Mouse (Mus musculus) forebrain, embryonic 11.5 days (tissue): ENCODE measurements around the gene Pm20d1. TPM values are rescaled to one million over a fixed set of nuclear protein-coding genes. Genes with fewer than 3 reads are reported as not detected.
A peak's percentile ranks its signal among the peaks of the same experiment; 100 is the strongest.

ENCODE experiments used
- ATAC-seq: fragments of 200-750 bp; cut with Nextera tagmentation; replicated peaks from 2 replicates; pipeline ENCODE4 v1.8.0; 2017; ENCODE audit warnings: moderate TSS enrichment; ENCODE audit not compliant: low FRiP score
- DNase-seq: peaks from one replicate; pipeline ENCODE4 v3.0.0-alpha.2; 2017; ENCODE audit warnings: low spot score
- H3K27ac ChIP-seq: fragments of 300-500 bp; sonication (generic); 2 replicates; pipeline ENCODE4 v1.5.1; 2014; ENCODE audit warnings: low read depth, low read length
- H3K27me3 ChIP-seq: fragments of 300-500 bp; sonication (generic); 2 replicates; pipeline ENCODE4 v1.6.1; 2014; ENCODE audit warnings: mild to moderate bottlenecking, low read length, mixed read lengths; ENCODE audit not compliant: control insufficient read depth, insufficient read depth
- H3K36me3 ChIP-seq: fragments of 300-500 bp; sonication (generic); 2 replicates; pipeline ENCODE4 v1.6.1; 2014; ENCODE audit warnings: mild to moderate bottlenecking, low read length, moderate library complexity, mixed read lengths; ENCODE audit not compliant: control insufficient read depth, insufficient read depth
- H3K4me1 ChIP-seq: fragments of 300-500 bp; sonication (generic); replicated peaks from 2 replicates; pipeline ENCODE4 v1.6.1; 2014; ENCODE audit warnings: low read length, mixed read lengths; ENCODE audit not compliant: control insufficient read depth, insufficient read depth
- H3K4me2 ChIP-seq: fragments of 300-500 bp; sonication (generic); 2 replicates; pipeline ENCODE4 v1.6.1; 2014; ENCODE audit warnings: low read depth, mild to moderate bottlenecking, low read length, moderate library complexity, mixed read lengths; ENCODE audit not compliant: severe bottlenecking
- H3K4me3 ChIP-seq: fragments of 300-500 bp; sonication (generic); 2 replicates; pipeline ENCODE4 v1.5.1; 2014; ENCODE audit warnings: low read depth, low read length
- H3K9ac ChIP-seq: fragments of 300-500 bp; sonication (generic); 2 replicates; pipeline ENCODE4 v1.6.1; 2014; ENCODE audit warnings: low read length
- H3K9me3 ChIP-seq: fragments of 300-500 bp; sonication (generic); 2 replicates; pipeline ENCODE4 v1.6.1; 2016; ENCODE audit warnings: low read length, mixed read lengths; ENCODE audit not compliant: control insufficient read depth
- WGBS: fragments of 180-500 bp; shearing (Covaris S2); extraction: QIAGEN DNeasy Blood & Tissue Kit; methylation state at CpG from one replicate; pipeline ENCODE4 v1.1.7; 2014; 5-methylcytosine and 5-hydroxymethylcytosine counted together
- polyA plus RNA-seq: library from polyadenylated mRNA; unstranded; fragments of >200 nt; fragmentation: Nextera tagmentation; extraction: Ambion mirVana; gene quantifications from 2 replicates; pipeline ENCODE4 v1.2.1, GENCODE M21; 2014

Pm20d1 gene
- polyA plus RNA-seq, 1 experiment from 2014 or later, result 0.86 TPM

GRCm38 (mm10) chr1:131820887-131821328 is 23.7 kb downstream of the Pm20d1 start:
- WGBS, result 89% methylated on average over 10 of the region's 10 CpGs
- Histone ChIP-seq H3K4me3 (no peak overlapping the region), H3K4me2 (no peak overlapping the region), H3K9ac (no peak overlapping the region), H3K36me3 (no peaks in the 10 kb centered on the region), H3K4me1 (no peaks in the 10 kb centered on the region), H3K9me3 (no peaks in the 10 kb centered on the region), H3K27ac (no peak overlapping the region), H3K27me3 (no peaks in the 10 kb centered on the region)
- DNase-seq, result no peak
- no peak for ATAC-seq

- H3K27ac ChIP-seq, result no peak overlapping the region
Observed at GRCm38 (mm10) chr1:131822292-131822691, 25.1 kb downstream of the Pm20d1 start.

GRCm38 (mm10) chr1:131822856-131823492 is 25.8 kb downstream of the Pm20d1 start:
- WGBS, result 94% methylated on average over 1 of the region's 1 CpGs
- Histone ChIP-seq H3K4me2 (no peak overlapping the region), H3K4me3 (no peak overlapping the region), H3K36me3 (no peaks in the 10 kb centered on the region), H3K27me3 (no peaks in the 10 kb centered on the region), H3K27ac (no peak overlapping the region), H3K4me1 (no peaks in the 10 kb centered on the region), H3K9me3 (no peaks in the 10 kb centered on the region), H3K9ac (no peak overlapping the region)
- no peak for ATAC-seq
- DNase-seq, result no peak

More at GRCm38 (mm10) chr1:131822292-131822691, 25.1 kb downstream of the Pm20d1 start:
- Histone ChIP-seq H3K4me2 (no peak overlapping the region), H3K9me3 (no peaks in the 10 kb centered on the region), H3K4me3 (no peak overlapping the region), H3K4me1 (no peaks in the 10 kb centered on the region), H3K9ac (no peak overlapping the region), H3K27me3 (no peaks in the 10 kb centered on the region), H3K36me3 (no peaks in the 10 kb centered on the region)
- DNase-seq, result no peak
- WGBS, result 74% methylated on average over 8 of the region's 8 CpGs
- ATAC-seq, result no peak

GRCm38 (mm10) chr1:131823563-131823962 is 26.4 kb downstream of the Pm20d1 start:
- H3K27me3 ChIP-seq, result no peaks in the 10 kb centered on the region
- no peak overlapping the region for H3K4me3 ChIP-seq
- ATAC-seq, result no peak
- H3K9ac ChIP-seq, result no peak overlapping the region
- no peak overlapping the region for H3K27ac ChIP-seq
- no peaks in the 10 kb centered on the region for H3K4me1 ChIP-seq
- H3K4me2 ChIP-seq, result no peak overlapping the region
- H3K9me3 ChIP-seq, result no peaks in the 10 kb centered on the region
- 70% methylated on average over 5 of the region's 5 CpGs for WGBS
- H3K36me3 ChIP-seq, result no peaks in the 10 kb centered on the region
- DNase-seq, result no peak

GRCm38 (mm10) chr1:131824528-131825181 is 27.5 kb downstream of the Pm20d1 start:
- Histone ChIP-seq H3K27me3 (no peaks in the 10 kb centered on the region), H3K4me1 (0 out of 2 replicates have a peak, but pooled peaks cover 2% of the 10 kb centered on the region), H3K9ac (no peak overlapping the region), H3K36me3 (no peaks in the 10 kb centered on the region), H3K27ac (no peak overlapping the region), H3K9me3 (no peaks in the 10 kb centered on the region), H3K4me2 (no peak overlapping the region), H3K4me3 (no peak overlapping the region)
- 87% methylated on average over 11 of the region's 11 CpGs for WGBS
- DNase-seq (no peak), ATAC-seq (no peak)

GRCm38 (mm10) chr1:131827207-131827786 is 30.1 kb downstream of the Pm20d1 start, which contains the start of gene Slc41a1:
TSS of gene Slc41a1 (plus strand) at chr1:131827493.
- Histone ChIP-seq H3K27ac (no peak within 1 kb of the TSS), H3K9ac (peak within 1 kb of the TSS; percentile 85), H3K9me3 (no peaks in the 10 kb centered on the region), H3K4me3 (peak within 1 kb of the TSS; percentile 75), H3K4me2 (peak within 1 kb of the TSS; percentile 87), H3K4me1 (peaks cover 2% of the 10 kb centered on the region; the same call in 1 of the 2 replicates), H3K36me3 (no peaks in the 10 kb centered on the region), H3K27me3 (no peaks in the 10 kb centered on the region)
- ATAC-seq, result peak; percentile 35
- peak; percentile 57 for DNase-seq
- 2% methylated on average over 25 of the region's 25 CpGs for WGBS

GRCm38 (mm10) chr1:131827787-131828258 is 30.6 kb downstream of the Pm20d1 start:
- Histone ChIP-seq H3K4me1 (peaks cover 2% of the 10 kb centered on the region; the same call in 1 of the 2 replicates), H3K27me3 (no peaks in the 10 kb centered on the region), H3K9me3 (no peaks in the 10 kb centered on the region), H3K27ac (no peak overlapping the region), H3K4me2 (peak overlapping the region; percentile 87), H3K36me3 (no peaks in the 10 kb centered on the region), H3K4me3 (peak overlapping the region; percentile 75), H3K9ac (peak overlapping the region; percentile 85)
- WGBS, result under 1% methylated on average over 36 of the region's 36 CpGs
- DNase-seq (peak; percentile 99), ATAC-seq (peak; percentile 95)

GRCm38 (mm10) chr1:131828297-131829126 is 31.3 kb downstream of the Pm20d1 start:
- Histone ChIP-seq H3K4me1 (peaks cover 2% of the 10 kb centered on the region; the same call in 1 of the 2 replicates), H3K9me3 (no peaks in the 10 kb centered on the region), H3K4me3 (peak overlapping the region; percentile 75), H3K36me3 (no peaks in the 10 kb centered on the region), H3K27ac (no peak overlapping the region), H3K27me3 (no peaks in the 10 kb centered on the region), H3K9ac (peak overlapping the region; percentile 85), H3K4me2 (peak overlapping the region; percentile 87)
- ATAC-seq (peak; percentile 68), DNase-seq (no peak)
- 2% methylated on average over 20 of the region's 22 CpGs for WGBS
